Comparison of ENCODE assay signal across 24 mouse cellular contexts in genomic region chr17:51278094-51278493, GRCm38 (mm10).
DNase-seq lines count a peak whose midpoint lies in the region; ATAC-seq lines count a peak whose summit lies in the region.
"Had no signal": no experiment of that assay in that cellular context is flagged by ENCODE, and none has a peak within 500 bp of the region (broad histone marks: within the 10 kb centered on the region; RNA-seq: fewer than 3 reads in every experiment).

No protein-coding gene starts in this region.

- H3K27me3 ChIP-seq in liver, embryonic 11.5 days (replicated peaks; ENCODE audit: control insufficient read depth, insufficient read depth, low read length), result no peaks in the 10 kb centered on the region
- H3K27me3 ChIP-seq in liver, embryonic 13.5 days, result no peaks in the 10 kb centered on the region
- no peaks in the 10 kb centered on the region for H3K27me3 ChIP-seq in liver, embryonic 16.5 days (ENCODE audit: control insufficient read depth, insufficient read depth, low read depth, low read length)
- H3K27me3 ChIP-seq: forebrain, embryonic 13.5 days; hindbrain, embryonic 13.5 days had no signal

- no peak overlapping the region for H3K4me3 ChIP-seq in liver, embryonic 11.5 days (ENCODE audit: low read depth, low read length)
- H3K4me3 ChIP-seq in liver, embryonic 13.5 days (replicated peaks), result no peak overlapping the region
- no peak overlapping the region for H3K4me3 ChIP-seq in liver, embryonic 16.5 days (ENCODE audit: low read depth, low read length)
- H3K4me3 ChIP-seq: forebrain, embryonic 10.5 days; forebrain, embryonic 13.5 days; hindbrain, embryonic 10.5 days; hindbrain, embryonic 13.5 days had no signal

- WGBS in liver, embryonic 11.5 days, result 70% methylated on average over 2 of the region's 2 CpGs
- 38% methylated on average over 2 of the region's 2 CpGs for WGBS in liver, embryonic 13.5 days (ENCODE audit: insufficient replicate concordance)
- WGBS in liver, embryonic 16.5 days (ENCODE audit: insufficient replicate concordance), result 45% methylated on average over 2 of the region's 2 CpGs

- H3K9me3 ChIP-seq in liver, embryonic 11.5 days (ENCODE audit: control insufficient read depth, low read length), result no peaks in the 10 kb centered on the region
- no peaks in the 10 kb centered on the region for H3K9me3 ChIP-seq in liver, embryonic 13.5 days (replicated peaks)
- no peaks in the 10 kb centered on the region for H3K9me3 ChIP-seq in liver, embryonic 16.5 days (replicated peaks; ENCODE audit: control insufficient read depth, low read length)
- H3K9me3 ChIP-seq: forebrain, embryonic 10.5 days; forebrain, embryonic 13.5 days; hindbrain, embryonic 10.5 days; hindbrain, embryonic 13.5 days had no signal

- no peak for DNase-seq in liver, embryonic 11.5 days (ENCODE audit: low spot score)
- DNase-seq in liver, result no peak
- DNase-seq in liver, embryonic 13.5 days, result no peak
- DNase-seq in urinary bladder, postnatal 4 days (ENCODE audit: low spot score in 2 of 2), result no peak
- DNase-seq in cerebellum, adult 9-10 months, result no peak
- DNase-seq: adrenal gland, adult 8-10 months; adrenal gland, postnatal 25 days; cerebellum, adult 11-12 months; cerebellum, adult 8-10 months; cerebellum, postnatal 14 days; gastrocnemius, postnatal 10 days; gastrocnemius, postnatal 36 days; heart, postnatal 36 days had no signal

- no peaks in the 10 kb centered on the region for H3K4me1 ChIP-seq in liver, embryonic 11.5 days (replicated peaks; ENCODE audit: control insufficient read depth, insufficient read depth, low read length)
- peaks cover 10% of the 10 kb centered on the region for H3K4me1 ChIP-seq in liver, embryonic 13.5 days (replicated peaks)
- no peaks in the 10 kb centered on the region for H3K4me1 ChIP-seq in liver, embryonic 16.5 days (ENCODE audit: control insufficient read depth, low read depth, low read length)
- H3K4me1 ChIP-seq: forebrain, embryonic 10.5 days; forebrain, embryonic 13.5 days; hindbrain, embryonic 10.5 days; hindbrain, embryonic 13.5 days had no signal

- H3K36me3 ChIP-seq in liver, embryonic 11.5 days (ENCODE audit: control insufficient read depth, insufficient read depth, low read length), result no peaks in the 10 kb centered on the region
- H3K36me3 ChIP-seq in liver, embryonic 13.5 days, result no peaks in the 10 kb centered on the region
- H3K36me3 ChIP-seq in liver, embryonic 16.5 days (ENCODE audit: control insufficient read depth, insufficient read depth), result no peaks in the 10 kb centered on the region
- H3K36me3 ChIP-seq: forebrain, embryonic 10.5 days; hindbrain, embryonic 10.5 days; hindbrain, embryonic 13.5 days had no signal

- H3K9ac ChIP-seq in liver, embryonic 11.5 days (ENCODE audit: low read depth, low read length), result no peak overlapping the region
- H3K9ac ChIP-seq in liver, embryonic 13.5 days, result no peak overlapping the region
- no peak overlapping the region for H3K9ac ChIP-seq in liver, embryonic 16.5 days (ENCODE audit: low read depth, low read length)
- H3K9ac ChIP-seq: forebrain, embryonic 13.5 days; hindbrain, embryonic 13.5 days had no signal

- H3K27ac ChIP-seq in liver, embryonic 11.5 days (ENCODE audit: low read depth, low read length), result no peak overlapping the region
- H3K27ac ChIP-seq in liver, embryonic 13.5 days, result no peak overlapping the region
- no peak overlapping the region for H3K27ac ChIP-seq in liver, embryonic 16.5 days (ENCODE audit: low read length)
- H3K27ac ChIP-seq: forebrain, embryonic 10.5 days; forebrain, embryonic 13.5 days; hindbrain, embryonic 10.5 days; hindbrain, embryonic 13.5 days; hindbrain, postnatal 0 days had no signal

- peak; percentile 56 for ATAC-seq in liver, embryonic 11.5 days (replicated peaks; ENCODE audit: low FRiP score)
- peak; percentile 66 for ATAC-seq in liver, embryonic 13.5 days (ENCODE audit: low read depth)
- peak; percentile 63 for ATAC-seq in liver, embryonic 16.5 days (ENCODE audit: low read depth)
- no peak for ATAC-seq in megakaryocyte, adult 5-6 weeks (ENCODE audit: poor library complexity, severe bottlenecking)
- ATAC-seq: activated CD4-positive, CD25-positive, alpha-beta regulatory T cell, adult 4 months; CD4-positive, CD25-positive, alpha-beta regulatory T cell, adult 4 months; forebrain, embryonic 13.5 days; forebrain, embryonic 16.5 days; hindbrain, postnatal 0 days had no signal

- H3K4me2 ChIP-seq in liver, embryonic 11.5 days, result no peak overlapping the region
- H3K4me2 ChIP-seq in liver, embryonic 13.5 days, result no peak overlapping the region
- no peak overlapping the region for H3K4me2 ChIP-seq in liver, embryonic 16.5 days (ENCODE audit: low read depth, low read length)
- H3K4me2 ChIP-seq: forebrain, embryonic 13.5 days; heart, embryonic 11.5 days; hindbrain, embryonic 13.5 days had no signal
